Comparison of ENCODE assay signal across 28 mouse cellular contexts in the genomic region with DNA sequence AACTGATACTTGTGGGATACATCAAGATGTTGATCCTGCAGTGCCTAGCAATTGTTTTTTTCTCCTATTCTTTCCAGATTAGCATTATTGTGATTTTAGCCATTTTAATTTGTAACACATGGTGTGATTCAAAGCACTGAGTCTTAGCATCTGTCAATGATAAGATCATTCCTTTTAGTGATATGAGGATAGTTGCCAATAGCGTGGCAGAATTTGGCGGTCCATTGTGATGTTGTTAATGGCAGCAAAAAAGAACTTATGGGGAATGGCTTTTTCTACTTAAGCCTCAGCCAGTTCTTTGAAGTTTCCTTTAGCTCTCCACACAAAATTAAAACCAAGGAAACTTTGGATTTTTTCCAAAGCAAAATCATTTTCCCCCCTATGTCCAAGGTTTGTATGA.
"Had no signal": no experiment of that assay in that cellular context is flagged by ENCODE, and none has a peak within 500 bp of the region (broad histone marks: within the 10 kb centered on the region; RNA-seq: fewer than 3 reads in every experiment).

No protein-coding gene starts in this region.

- H3K36me3 ChIP-seq: heart, embryonic 10.5 days; heart, embryonic 12.5 days; hindbrain, embryonic 10.5 days; hindbrain, embryonic 12.5 days; intestine, embryonic 15.5 days; limb, embryonic 13.5 days; liver, embryonic 13.5 days; liver, embryonic 15.5 days had no signal

- DNase-seq: gastrocnemius, adult 2 months; gastrocnemius, postnatal 10 days; gastrocnemius, postnatal 25 days; heart, adult 18-20 months; heart, postnatal 10 days; heart, postnatal 4 days; kidney, adult 18-20 months; kidney, adult 8-10 months; kidney, postnatal 10 days; kidney, postnatal 25 days; kidney, postnatal 4 days; liver; liver, embryonic 13.5 days; liver, postnatal 0 days had no signal

- H3K9me3 ChIP-seq: heart, embryonic 10.5 days; heart, embryonic 12.5 days; hindbrain, embryonic 10.5 days; hindbrain, embryonic 12.5 days; intestine, embryonic 15.5 days; limb, embryonic 13.5 days; liver, embryonic 13.5 days; liver, embryonic 15.5 days had no signal

- H3K9ac ChIP-seq: heart, embryonic 12.5 days; hindbrain, embryonic 12.5 days; hindbrain, embryonic 14.5 days; intestine, embryonic 15.5 days; limb, embryonic 13.5 days; liver, embryonic 13.5 days; liver, embryonic 15.5 days; liver, postnatal 0 days had no signal

- H3K4me2 ChIP-seq: heart, embryonic 12.5 days; hindbrain, embryonic 12.5 days; hindbrain, embryonic 14.5 days; intestine, embryonic 15.5 days; limb, embryonic 13.5 days; liver, embryonic 11.5 days; liver, embryonic 13.5 days; liver, embryonic 15.5 days had no signal

- H3K4me1 ChIP-seq: heart, embryonic 10.5 days; heart, embryonic 12.5 days; hindbrain, embryonic 10.5 days; hindbrain, embryonic 12.5 days; intestine, embryonic 15.5 days; liver, embryonic 13.5 days; liver, embryonic 15.5 days had no signal

- ATAC-seq: hindbrain, embryonic 16.5 days; inflammation-experienced regulatory T-cells, adult 6 months; intestine, embryonic 15.5 days; intestine, postnatal 0 days; liver, postnatal 0 days had no signal

- H3K4me3 ChIP-seq: gastrocnemius, adult 2 months; heart, embryonic 10.5 days; heart, embryonic 12.5 days; hindbrain, embryonic 10.5 days; hindbrain, embryonic 12.5 days; intestine, embryonic 15.5 days; layer of hippocampus, adult 2 months; left cerebral cortex, adult 2 months; limb, embryonic 13.5 days; liver, embryonic 13.5 days; liver, embryonic 15.5 days had no signal

- H3K27ac ChIP-seq: gastrocnemius, adult 2 months; heart, embryonic 10.5 days; hindbrain, embryonic 10.5 days; hindbrain, embryonic 12.5 days; hindbrain, embryonic 14.5 days; intestine, embryonic 15.5 days; layer of hippocampus, adult 2 months; left cerebral cortex, adult 2 months; limb, embryonic 13.5 days; liver, embryonic 13.5 days; liver, embryonic 15.5 days had no signal

- H3K27me3 ChIP-seq: hindbrain, embryonic 12.5 days; intestine, embryonic 15.5 days; liver, embryonic 13.5 days; liver, embryonic 15.5 days had no signal
